Mouse (Mus musculus) ovary, adult 18-20 months (tissue): ENCODE data around the gene Inka2.

Experiments
- DNase-seq: peaks from one replicate; pipeline ENCODE4 v3.0.0; 2022; ENCODE audit warnings: low spot score, mixed read lengths

Inka2 gene

GRCm38 (mm10) chr3:105721681-105722201 is 17.3 kb downstream of the Inka2 start:
- DNase-seq, result no peak

GRCm38 (mm10) chr3:105722510-105722909 is 18.1 kb downstream of the Inka2 start:
- no peak for DNase-seq

- no peak for DNase-seq
Measured at GRCm38 (mm10) chr3:105726037-105726436, 21.6 kb downstream of the Inka2 start.

- DNase-seq, result no peak
Measured at GRCm38 (mm10) chr3:105732360-105732759, 28.0 kb downstream of the Inka2 start.

GRCm38 (mm10) chr3:105733538-105733937 is 29.1 kb downstream of the Inka2 start:
- no peak for DNase-seq

GRCm38 (mm10) chr3:105735285-105735684 is 30.9 kb downstream of the Inka2 start:
- DNase-seq, result no peak

GRCm38 (mm10) chr3:105736148-105736547 is 31.7 kb downstream of the Inka2 start:
- no peak for DNase-seq

GRCm38 (mm10) chr3:105737070-105737469 is 32.7 kb downstream of the Inka2 start:
- no peak for DNase-seq

GRCm38 (mm10) chr3:105737666-105738065 is 33.3 kb downstream of the Inka2 start:
- DNase-seq, result no peak

GRCm38 (mm10) chr3:105746542-105746941 is 42.1 kb downstream of the Inka2 start:
- DNase-seq, result no peak

GRCm38 (mm10) chr3:105750810-105751209 is 46.4 kb downstream of the Inka2 start:
- no peak for DNase-seq

- no peak for DNase-seq
Measured at GRCm38 (mm10) chr3:105754184-105754583, 49.8 kb downstream of the Inka2 start.

GRCm38 (mm10) chr3:105755123-105755522 is 50.7 kb downstream of the Inka2 start:
- DNase-seq, result no peak

GRCm38 (mm10) chr3:105756505-105756904 is 52.1 kb downstream of the Inka2 start:
- DNase-seq, result no peak

GRCm38 (mm10) chr3:105757323-105758083 is 53.1 kb downstream of the Inka2 start:
- no peak for DNase-seq

- DNase-seq, result no peak
Measured at GRCm38 (mm10) chr3:105758098-105758497, 53.7 kb downstream of the Inka2 start.

GRCm38 (mm10) chr3:105758658-105759057 is 54.3 kb downstream of the Inka2 start:
- DNase-seq, result no peak

- DNase-seq, result no peak
Measured at GRCm38 (mm10) chr3:105760063-105760462, 55.7 kb downstream of the Inka2 start.

- no peak for DNase-seq
Measured at GRCm38 (mm10) chr3:105763132-105763851, 58.9 kb downstream of the Inka2 start.

GRCm38 (mm10) chr3:105768529-105768928 is 64.1 kb downstream of the Inka2 start:
- no peak for DNase-seq

GRCm38 (mm10) chr3:105769380-105769779 is 65.0 kb downstream of the Inka2 start:
- no peak for DNase-seq
